Mouse (Mus musculus) embryonic facial prominence, embryonic 15.5 days (tissue): ENCODE measurements at regions not wholly inside any gene's neighbourhood (a gene's known extent, or its start where the extent isn't known, plus 50 kb on each side); places are given as distances from the start of the nearest gene placed in this dataset.

Experiments
- ATAC-seq: fragments of 200-750 bp; cut with Nextera tagmentation; 2 replicates; pipeline ENCODE4 v1.8.0; 2017; ENCODE audit warnings: low read depth, moderate TSS enrichment; ENCODE audit not compliant: insufficient number of reproducible peaks, low FRiP score, low TSS enrichment
- H3K27ac ChIP-seq: fragments of 300-500 bp; sonication (generic); replicated peaks from 2 replicates; pipeline ENCODE4 v1.5.1; 2015; ENCODE audit warnings: mild to moderate bottlenecking, inconsistent platforms
- H3K27me3 ChIP-seq: fragments of 300-500 bp; sonication (generic); 2 replicates; pipeline ENCODE4 v1.6.1; 2015; ENCODE audit warnings: inconsistent platforms
- H3K36me3 ChIP-seq: fragments of 300-500 bp; sonication (generic); 2 replicates; pipeline ENCODE4 v1.6.1; 2015; ENCODE audit warnings: mild to moderate bottlenecking, inconsistent platforms
- H3K4me1 ChIP-seq: fragments of 300-500 bp; sonication (generic); 2 replicates; pipeline ENCODE4 v1.6.1; 2015; ENCODE audit warnings: inconsistent platforms
- H3K4me2 ChIP-seq: fragments of 300-500 bp; sonication (generic); replicated peaks from 2 replicates; pipeline ENCODE4 v1.6.1; 2015; ENCODE audit warnings: mild to moderate bottlenecking, inconsistent platforms
- H3K4me3 ChIP-seq: fragments of 300-500 bp; sonication (generic); replicated peaks from 2 replicates; pipeline ENCODE4 v1.5.1; 2015; ENCODE audit warnings: mild to moderate bottlenecking, inconsistent platforms
- H3K9ac ChIP-seq: fragments of 300-500 bp; sonication (generic); 2 replicates; pipeline ENCODE4 v1.6.1; 2015; ENCODE audit warnings: inconsistent platforms
- H3K9me3 ChIP-seq: fragments of 300-500 bp; sonication (generic); replicated peaks from 2 replicates; pipeline ENCODE4 v1.6.1; 2016; ENCODE audit warnings: inconsistent platforms
- WGBS: fragments of 180-500 bp; shearing (Covaris S2); methylation state at CpG from one replicate; pipeline ENCODE4 v1.1.7; 2015; 5-methylcytosine and 5-hydroxymethylcytosine counted together

- peak; percentile 73 for ATAC-seq
- Histone ChIP-seq H3K9me3 (no peaks in the 10 kb centered on the region), H3K4me1 (peaks cover 25% of the 10 kb centered on the region), H3K36me3 (no peaks in the 10 kb centered on the region), H3K9ac (no peak overlapping the region), H3K27me3 (no peaks in the 10 kb centered on the region), H3K27ac (peak overlapping the region; percentile 87), H3K4me2 (peak overlapping the region; percentile 46; the same call in 1 of the 2 replicates), H3K4me3 (no peak overlapping the region)
- WGBS, result 10% methylated on average over 10 of the region's 10 CpGs
Observed at GRCm38 (mm10) chr13:37482589-37482988, 137.6 kb downstream of the Ly86 start.

- Histone ChIP-seq H3K4me2 (peak overlapping the region; percentile 46), H3K9ac (0 out of 2 replicates have a peak overlapping the region, but pooled peaks have one; percentile 9), H3K4me3 (peak overlapping the region; percentile 16)
Observed at GRCm38 (mm10) chr13:37483010-37483855, 138.2 kb downstream of the Ly86 start.

GRCm38 (mm10) chr13:37484631-37485030 is 139.6 kb downstream of the Ly86 start:
- 80% methylated on average over 4 of the region's 4 CpGs for WGBS

More at GRCm38 (mm10) chr13:37483010-37483855, 138.2 kb downstream of the Ly86 start:
- WGBS, result 16% methylated on average over 19 of the region's 19 CpGs
- Histone ChIP-seq H3K27ac (peak overlapping the region; percentile 87), H3K9me3 (no peaks in the 10 kb centered on the region), H3K36me3 (no peaks in the 10 kb centered on the region), H3K27me3 (no peaks in the 10 kb centered on the region), H3K4me1 (peaks cover 20% of the 10 kb centered on the region)
- peak; percentile 52 for ATAC-seq

GRCm38 (mm10) chr13:37492115-37493001 is 147.3 kb downstream of the Ly86 start:
- Histone ChIP-seq H3K9me3 (no peaks in the 10 kb centered on the region), H3K4me2 (no peak overlapping the region)
- whole genome bisulfite sequencing, result 52% methylated on average over 11 of the region's 11 CpGs

More at GRCm38 (mm10) chr13:37484631-37485030, 139.6 kb downstream of the Ly86 start:
- no peak overlapping the region for H3K4me3 ChIP-seq
- H3K4me2 ChIP-seq, result no peak overlapping the region
- H3K27ac ChIP-seq, result no peak overlapping the region
- no peak overlapping the region for H3K9ac ChIP-seq
- H3K9me3 ChIP-seq, result no peaks in the 10 kb centered on the region
- no peaks in the 10 kb centered on the region for H3K27me3 ChIP-seq
- no peak for ATAC-seq
- no peaks in the 10 kb centered on the region for H3K36me3 ChIP-seq
- peaks cover 16% of the 10 kb centered on the region for H3K4me1 ChIP-seq

GRCm38 (mm10) chr13:37493331-37493730 is 148.3 kb downstream of the Ly86 start:
- Histone ChIP-seq H3K4me2 (no peak overlapping the region), H3K4me1 (peaks cover 9% of the 10 kb centered on the region), H3K27ac (no peak overlapping the region), H3K9ac (no peak overlapping the region), H3K4me3 (no peak overlapping the region), H3K9me3 (no peaks in the 10 kb centered on the region), H3K27me3 (no peaks in the 10 kb centered on the region), H3K36me3 (no peaks in the 10 kb centered on the region)
- no peak for ATAC-seq
- 98% methylated on average over 1 of the region's 1 CpGs for WGBS

More at GRCm38 (mm10) chr13:37492115-37493001, 147.3 kb downstream of the Ly86 start:
- Histone ChIP-seq H3K9ac (no peak overlapping the region), H3K27me3 (no peaks in the 10 kb centered on the region), H3K36me3 (no peaks in the 10 kb centered on the region), H3K4me3 (no peak overlapping the region), H3K27ac (peak overlapping the region; percentile 70), H3K4me1 (peaks cover 9% of the 10 kb centered on the region)
- no peak for ATAC-seq

- Histone ChIP-seq H3K4me2 (no peak overlapping the region), H3K27me3 (no peaks in the 10 kb centered on the region), H3K27ac (no peak overlapping the region), H3K9me3 (no peaks in the 10 kb centered on the region), H3K4me1 (peaks cover 9% of the 10 kb centered on the region), H3K9ac (no peak overlapping the region), H3K36me3 (no peaks in the 10 kb centered on the region), H3K4me3 (no peak overlapping the region)
- WGBS, result 74% methylated on average over 8 of the region's 8 CpGs
- no peak for ATAC-seq
Observed at GRCm38 (mm10) chr13:37495272-37495932, 150.4 kb downstream of the Ly86 start.

GRCm38 (mm10) chr13:37497986-37498385 is 153.0 kb downstream of the Ly86 start:
- H3K9ac ChIP-seq, result no peak overlapping the region
- no peaks in the 10 kb centered on the region for H3K4me1 ChIP-seq
- H3K27ac ChIP-seq, result no peak overlapping the region
- WGBS, result 54% methylated on average over 3 of the region's 3 CpGs
- ATAC-seq, result no peak
- H3K4me2 ChIP-seq, result no peak overlapping the region
- H3K36me3 ChIP-seq, result no peaks in the 10 kb centered on the region
- no peaks in the 10 kb centered on the region for H3K27me3 ChIP-seq
- H3K4me3 ChIP-seq, result no peak overlapping the region
- H3K9me3 ChIP-seq, result no peaks in the 10 kb centered on the region

- no peak overlapping the region for H3K9ac ChIP-seq
- ATAC-seq, result no peak
- H3K4me3 ChIP-seq, result no peak overlapping the region
- no peak overlapping the region for H3K4me2 ChIP-seq
- no peak overlapping the region for H3K27ac ChIP-seq
- peaks cover 6% of the 10 kb centered on the region; the same call in 1 of the 2 replicates for H3K4me1 ChIP-seq
- H3K27me3 ChIP-seq, result no peaks in the 10 kb centered on the region
- H3K9me3 ChIP-seq, result no peaks in the 10 kb centered on the region
- no peaks in the 10 kb centered on the region for H3K36me3 ChIP-seq
- WGBS, result 59% methylated on average over 4 of the region's 4 CpGs
Observed at GRCm38 (mm10) chr13:37500668-37501286, 155.8 kb downstream of the Ly86 start.

GRCm38 (mm10) chr13:37503449-37503848 is 158.4 kb downstream of the Ly86 start:
- no peaks in the 10 kb centered on the region for H3K36me3 ChIP-seq
- 86% methylated on average over 6 of the region's 6 CpGs for WGBS
- no peak for ATAC-seq
- no peak overlapping the region for H3K4me3 ChIP-seq
- H3K4me1 ChIP-seq, result peaks cover 28% of the 10 kb centered on the region
- no peaks in the 10 kb centered on the region for H3K27me3 ChIP-seq
- H3K27ac ChIP-seq, result no peak overlapping the region
- no peak overlapping the region for H3K4me2 ChIP-seq
- H3K9ac ChIP-seq, result no peak overlapping the region
- H3K9me3 ChIP-seq, result no peaks in the 10 kb centered on the region

GRCm38 (mm10) chr13:37503898-37504297 is 158.9 kb downstream of the Ly86 start:
- 76% methylated on average over 3 of the region's 3 CpGs for WGBS
- Histone ChIP-seq H3K27me3 (no peaks in the 10 kb centered on the region), H3K9ac (no peak overlapping the region), H3K4me1 (peaks cover 33% of the 10 kb centered on the region), H3K4me3 (no peak overlapping the region), H3K27ac (0 out of 2 replicates have a peak overlapping the region, but pooled peaks have one; percentile 8), H3K4me2 (no peak overlapping the region), H3K36me3 (no peaks in the 10 kb centered on the region), H3K9me3 (no peaks in the 10 kb centered on the region)
- ATAC-seq, result no peak
